Mouse (Mus musculus) MN1 (cell line): ENCODE results near the gene Pard3b.
A peak's percentile ranks its signal among the peaks of the same experiment; 100 is the strongest.

Experiments
- DNase-seq: peaks from one replicate; pipeline ENCODE4 v3.0.0-alpha.2; 2016; ENCODE audit warnings: low spot score

Pard3b gene

GRCm38 (mm10) chr1:62394555-62394954, 755.9 kb downstream of the Pard3b start:
- no peak for DNase-seq

- peak; percentile 44 for DNase-seq
Measured at GRCm38 (mm10) chr1:62398261-62398660, 759.6 kb downstream of the Pard3b start.

GRCm38 (mm10) chr1:62398738-62399137, 760.1 kb downstream of the Pard3b start:
- DNase-seq = no peak

GRCm38 (mm10) chr1:62405061-62405460, 766.4 kb downstream of the Pard3b start:
- DNase-seq = peak; percentile 12

- no peak for DNase-seq
Measured at GRCm38 (mm10) chr1:62411368-62411767, 772.7 kb downstream of the Pard3b start.

- DNase-seq = no peak
Measured at GRCm38 (mm10) chr1:62412019-62412418, 773.4 kb downstream of the Pard3b start.

GRCm38 (mm10) chr1:62412988-62413387, 774.4 kb downstream of the Pard3b start:
- no peak for DNase-seq

- no peak for DNase-seq
Measured at GRCm38 (mm10) chr1:62414521-62414920, 775.9 kb downstream of the Pard3b start.

GRCm38 (mm10) chr1:62416627-62417374, 778.2 kb downstream of the Pard3b start:
- DNase-seq = no peak

GRCm38 (mm10) chr1:62422896-62423650, 784.4 kb downstream of the Pard3b start:
- no peak for DNase-seq

GRCm38 (mm10) chr1:62425369-62425768, 786.7 kb downstream of the Pard3b start:
- no peak for DNase-seq

GRCm38 (mm10) chr1:62428736-62429135, 790.1 kb downstream of the Pard3b start:
- no peak for DNase-seq

GRCm38 (mm10) chr1:62429333-62430182, 790.9 kb downstream of the Pard3b start:
- DNase-seq = no peak

GRCm38 (mm10) chr1:62431054-62431453, 792.4 kb downstream of the Pard3b start:
- no peak for DNase-seq

GRCm38 (mm10) chr1:62433891-62434290, 795.3 kb downstream of the Pard3b start:
- DNase-seq = no peak

- no peak for DNase-seq
Measured at GRCm38 (mm10) chr1:62435844-62436243, 797.2 kb downstream of the Pard3b start.

- no peak for DNase-seq
Measured at GRCm38 (mm10) chr1:62436304-62436703, 797.7 kb downstream of the Pard3b start.

GRCm38 (mm10) chr1:62437493-62437892, 798.9 kb downstream of the Pard3b start:
- no peak for DNase-seq

GRCm38 (mm10) chr1:62444406-62444805, 805.8 kb downstream of the Pard3b start:
- no peak for DNase-seq

- no peak for DNase-seq
Measured at GRCm38 (mm10) chr1:62446818-62447217, 808.2 kb downstream of the Pard3b start.

GRCm38 (mm10) chr1:62449193-62449875, 810.7 kb downstream of the Pard3b start:
- no peak for DNase-seq

- DNase-seq = no peak
Measured at GRCm38 (mm10) chr1:62465536-62465935, 826.9 kb downstream of the Pard3b start.
